Mouse (Mus musculus) kidney, embryonic 16.5 days (tissue): ENCODE measurements around the gene Tln2. TPM values are rescaled to one million over a fixed set of nuclear protein-coding genes. Genes with fewer than 3 reads are reported as not detected.
A peak's percentile ranks its signal among the peaks of the same experiment; 100 is the strongest.

Source experiments
- ATAC-seq: fragments of 200-750 bp; cut with Nextera tagmentation; 2 replicates; pipeline ENCODE4 v1.8.0; 2017; ENCODE audit warnings: moderate TSS enrichment; ENCODE audit not compliant: low FRiP score, low TSS enrichment
- H3K27ac ChIP-seq: fragments of 300-500 bp; sonication (generic); 2 replicates; pipeline ENCODE4 v1.5.1; 2014; ENCODE audit warnings: low read length
- H3K27me3 ChIP-seq: fragments of 300-500 bp; sonication (generic); 2 replicates; pipeline ENCODE4 v1.6.1; 2014; ENCODE audit warnings: low read length, control low read depth, mixed read lengths; ENCODE audit not compliant: insufficient read depth
- H3K36me3 ChIP-seq: fragments of 300-500 bp; sonication (generic); 2 replicates; pipeline ENCODE4 v1.6.1; 2014; ENCODE audit warnings: low read length, control low read depth, mixed read lengths; ENCODE audit not compliant: insufficient read depth
- H3K4me1 ChIP-seq: fragments of 300-500 bp; sonication (generic); 2 replicates; pipeline ENCODE4 v1.6.1; 2014; ENCODE audit warnings: low read length, control low read depth, mixed read lengths; ENCODE audit not compliant: insufficient read depth
- H3K4me2 ChIP-seq: fragments of 300-500 bp; sonication (generic); replicated peaks from 2 replicates; pipeline ENCODE4 v1.6.1; 2014; ENCODE audit warnings: low read depth, low read length
- H3K4me3 ChIP-seq: fragments of 300-500 bp; sonication (generic); 2 replicates; pipeline ENCODE4 v1.5.1; 2014; ENCODE audit warnings: mild to moderate bottlenecking, low read length
- H3K9ac ChIP-seq: fragments of 300-500 bp; sonication (generic); replicated peaks from 2 replicates; pipeline ENCODE4 v1.6.1; 2014; ENCODE audit warnings: low read length
- H3K9me3 ChIP-seq: fragments of 300-500 bp; sonication (generic); 2 replicates; pipeline ENCODE4 v1.6.1; 2016; ENCODE audit warnings: low read length, control low read depth
- WGBS: fragments of 180-500 bp; shearing (Covaris S2); extraction: QIAGEN DNeasy Blood & Tissue Kit; methylation state at CpG from one replicate; pipeline ENCODE4 v1.1.7; 2014; 5-methylcytosine and 5-hydroxymethylcytosine counted together
- polyA plus RNA-seq: library from polyadenylated mRNA; unstranded; fragments of >200 nt; fragmentation: Nextera tagmentation; extraction: Ambion mirVana; gene quantifications from 2 replicates; pipeline ENCODE4 v1.2.1, GENCODE M21; 2015

The Tln2 gene
- polyA plus RNA-seq, 1 experiment from 2014 or later = 19.1 TPM

DNA sequence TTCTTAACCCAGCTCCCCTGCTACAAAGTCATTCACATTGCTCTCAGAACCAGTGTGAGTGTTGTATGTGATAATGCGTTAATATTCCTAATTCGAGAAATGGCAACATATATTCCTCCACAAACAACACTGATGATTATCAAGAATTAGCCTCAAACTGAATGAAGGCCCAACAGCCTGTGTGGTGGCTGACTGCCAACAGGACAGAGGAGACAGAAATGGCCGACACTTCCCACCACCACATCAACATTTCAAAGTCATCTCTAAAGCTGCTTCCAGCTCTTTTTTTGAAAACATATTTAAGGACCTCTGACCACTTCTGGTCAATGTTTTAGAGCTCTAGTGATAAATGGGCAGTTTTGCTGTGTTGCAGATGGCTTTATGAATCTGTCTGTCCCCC, 161.7 kb downstream of the Tln2 start:
- Histone ChIP-seq H3K4me3 (no peak overlapping the region), H3K27me3 (no peaks in the 10 kb centered on the region), H3K36me3 (no peaks in the 10 kb centered on the region), H3K9ac (no peak overlapping the region), H3K9me3 (no peaks in the 10 kb centered on the region), H3K4me2 (no peak overlapping the region), H3K27ac (no peak overlapping the region), H3K4me1 (no peaks in the 10 kb centered on the region)
- no peak for ATAC-seq
- 73% methylated on average over 3 of the region's 3 CpGs for WGBS

DNA sequence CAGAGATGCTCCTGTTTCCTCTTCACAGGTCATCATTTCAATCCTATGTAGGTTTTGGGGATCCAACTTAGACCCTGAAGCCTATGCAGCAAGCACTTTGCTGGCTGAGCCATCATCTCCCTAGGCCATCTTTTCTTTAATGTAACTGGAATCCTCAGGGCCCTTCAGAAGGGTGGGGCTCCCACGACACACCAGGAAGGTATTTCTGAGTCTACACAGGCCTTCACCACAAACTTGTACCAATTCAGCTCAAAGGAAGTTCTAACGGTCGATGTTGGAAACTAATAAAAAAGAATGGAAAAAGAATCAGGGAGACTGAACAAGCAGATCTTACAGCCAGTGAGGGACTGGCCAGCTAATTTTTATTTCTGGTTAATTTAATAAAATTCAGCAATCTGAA, 163.1 kb downstream of the Tln2 start:
- Histone ChIP-seq H3K36me3 (no peaks in the 10 kb centered on the region), H3K27ac (no peak overlapping the region), H3K9me3 (no peaks in the 10 kb centered on the region), H3K4me3 (no peak overlapping the region), H3K4me2 (no peak overlapping the region), H3K27me3 (no peaks in the 10 kb centered on the region), H3K4me1 (no peaks in the 10 kb centered on the region), H3K9ac (no peak overlapping the region)
- WGBS = 95% methylated on average over 3 of the region's 3 CpGs
- ATAC-seq = no peak

DNA sequence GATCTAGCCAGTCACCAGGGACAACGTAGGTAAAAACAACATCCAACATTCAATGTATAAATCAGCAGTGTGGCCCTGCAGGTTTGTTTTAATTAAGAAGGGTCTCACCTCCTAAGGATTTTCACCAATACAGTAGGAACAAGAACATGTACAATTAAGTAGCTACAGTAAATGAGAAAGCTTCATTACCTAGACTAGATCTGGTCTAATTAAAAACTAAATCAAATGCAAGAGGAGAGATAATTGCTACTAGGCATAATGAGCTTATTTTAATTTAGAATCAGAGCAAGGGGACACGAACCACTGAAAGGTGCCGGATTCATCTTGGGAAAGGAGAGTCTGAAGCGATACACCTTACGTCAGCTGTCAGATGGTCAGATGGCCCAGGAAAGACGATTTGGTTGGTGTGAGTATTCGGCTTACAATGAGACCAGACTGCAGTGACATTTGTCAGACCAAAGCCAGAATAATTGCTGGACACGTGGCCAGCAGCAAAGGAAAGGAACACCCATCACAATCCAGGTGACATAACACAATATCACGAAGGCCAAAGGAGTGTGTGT, 175.4 kb downstream of the Tln2 start:
- WGBS = 74% methylated on average over 9 of the region's 9 CpGs
- H3K9me3 ChIP-seq = no peaks in the 10 kb centered on the region
- H3K4me2 ChIP-seq = no peak overlapping the region
- H3K4me3 ChIP-seq = no peak overlapping the region
- no peaks in the 10 kb centered on the region for H3K36me3 ChIP-seq
- H3K27me3 ChIP-seq = no peaks in the 10 kb centered on the region
- H3K4me1 ChIP-seq = peaks cover 4% of the 10 kb centered on the region; the same call in 1 of the 2 replicates
- H3K27ac ChIP-seq = no peak overlapping the region
- ATAC-seq = no peak
- H3K9ac ChIP-seq = no peak overlapping the region

- no peak for ATAC-seq
- peak overlapping the region; percentile 44; the same call in 1 of the 2 replicates for H3K27ac ChIP-seq
- WGBS = 26% methylated on average over 5 of the region's 5 CpGs
Observed at GRCm38 (mm10) chr9:67380095-67380494, 179.4 kb downstream of the Tln2 start.

GRCm38 (mm10) chr9:67378772-67379171, 180.7 kb downstream of the Tln2 start:
- H3K9me3 ChIP-seq = no peaks in the 10 kb centered on the region
- no peak overlapping the region for H3K4me2 ChIP-seq
- H3K4me1 ChIP-seq = peaks cover 4% of the 10 kb centered on the region; the same call in 1 of the 2 replicates
- H3K27ac ChIP-seq = no peak overlapping the region
- H3K27me3 ChIP-seq = no peaks in the 10 kb centered on the region
- no peaks in the 10 kb centered on the region for H3K36me3 ChIP-seq
- ATAC-seq = no peak
- no peak overlapping the region for H3K4me3 ChIP-seq
- no peak overlapping the region for H3K9ac ChIP-seq
- WGBS = 88% methylated on average over 5 of the region's 5 CpGs

More at GRCm38 (mm10) chr9:67380095-67380494, 179.4 kb downstream of the Tln2 start:
- no peaks in the 10 kb centered on the region for H3K9me3 ChIP-seq
- H3K36me3 ChIP-seq = no peaks in the 10 kb centered on the region
- no peak overlapping the region for H3K4me2 ChIP-seq
- H3K27me3 ChIP-seq = no peaks in the 10 kb centered on the region
- no peak overlapping the region for H3K4me3 ChIP-seq
- peaks cover 4% of the 10 kb centered on the region; the same call in 1 of the 2 replicates for H3K4me1 ChIP-seq
- no peak overlapping the region for H3K9ac ChIP-seq

- Histone ChIP-seq H3K4me2 (no peak overlapping the region), H3K27me3 (no peaks in the 10 kb centered on the region), H3K27ac (no peak overlapping the region), H3K4me1 (no peaks in the 10 kb centered on the region), H3K36me3 (no peaks in the 10 kb centered on the region), H3K9me3 (no peaks in the 10 kb centered on the region), H3K4me3 (no peak overlapping the region), H3K9ac (no peak overlapping the region)
- ATAC-seq = no peak
- WGBS = 92% methylated on average over 3 of the region's 3 CpGs
Observed at GRCm38 (mm10) chr9:67368078-67368477, 191.4 kb downstream of the Tln2 start.

GRCm38 (mm10) chr9:67362511-67362910, 197.0 kb downstream of the Tln2 start:
- Histone ChIP-seq H3K9ac (no peak overlapping the region), H3K27me3 (no peaks in the 10 kb centered on the region), H3K4me1 (no peaks in the 10 kb centered on the region), H3K4me2 (no peak overlapping the region), H3K27ac (no peak overlapping the region), H3K36me3 (peaks cover under 1% of the 10 kb centered on the region; the same call in 1 of the 2 replicates), H3K9me3 (peaks cover 1% of the 10 kb centered on the region), H3K4me3 (no peak overlapping the region)
- no peak for ATAC-seq
- WGBS = 85% methylated on average over 10 of the region's 10 CpGs

- H3K4me3 ChIP-seq = no peak overlapping the region
- peaks cover 5% of the 10 kb centered on the region; the same call in 1 of the 2 replicates for H3K36me3 ChIP-seq
- H3K9me3 ChIP-seq = peaks cover 6% of the 10 kb centered on the region
- no peak overlapping the region for H3K27ac ChIP-seq
- H3K9ac ChIP-seq = no peak overlapping the region
- H3K4me2 ChIP-seq = no peak overlapping the region
- no peaks in the 10 kb centered on the region for H3K4me1 ChIP-seq
- 87% methylated on average over 2 of the region's 2 CpGs for WGBS
- ATAC-seq = no peak
- no peaks in the 10 kb centered on the region for H3K27me3 ChIP-seq
Observed at GRCm38 (mm10) chr9:67362053-67362452, 197.4 kb downstream of the Tln2 start.

DNA sequence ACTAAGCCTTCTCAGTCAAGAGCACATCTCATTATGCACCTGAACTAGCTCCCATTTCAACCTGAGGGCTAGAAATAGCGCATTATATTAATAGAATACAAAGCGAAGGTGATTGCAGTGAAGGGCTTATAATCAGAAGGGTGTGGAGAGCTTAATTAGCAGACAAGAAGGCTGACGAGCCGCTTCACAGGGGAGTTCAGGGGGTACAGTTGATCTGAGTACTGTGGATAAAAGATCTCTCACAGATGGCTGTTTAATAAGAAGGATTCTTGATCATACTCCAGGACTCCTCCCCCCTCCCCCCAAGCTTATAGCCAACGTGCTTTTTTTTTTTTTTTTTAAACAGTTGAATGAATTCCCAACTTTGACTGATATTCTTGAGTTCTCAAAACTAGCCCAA, 198.0 kb downstream of the Tln2 start:
- WGBS = 81% methylated on average over 5 of the region's 5 CpGs
- H3K27ac ChIP-seq = no peak overlapping the region
- no peak for ATAC-seq
- H3K36me3 ChIP-seq = peaks cover 6% of the 10 kb centered on the region; the same call in 1 of the 2 replicates
- H3K9ac ChIP-seq = no peak overlapping the region
- no peaks in the 10 kb centered on the region for H3K4me1 ChIP-seq
- no peak overlapping the region for H3K4me3 ChIP-seq
- H3K9me3 ChIP-seq = peaks cover 7% of the 10 kb centered on the region
- H3K27me3 ChIP-seq = no peaks in the 10 kb centered on the region
- H3K4me2 ChIP-seq = no peak overlapping the region

GRCm38 (mm10) chr9:67354356-67354755, 205.1 kb downstream of the Tln2 start:
- no peaks in the 10 kb centered on the region for H3K27me3 ChIP-seq
- H3K36me3 ChIP-seq = peaks cover 6% of the 10 kb centered on the region; the same call in 1 of the 2 replicates
- no peak overlapping the region for H3K27ac ChIP-seq
- no peak for ATAC-seq
- no peak overlapping the region for H3K4me3 ChIP-seq
- H3K9me3 ChIP-seq = peaks cover 7% of the 10 kb centered on the region
- no peak overlapping the region for H3K4me2 ChIP-seq
- H3K4me1 ChIP-seq = no peaks in the 10 kb centered on the region
- 90% methylated on average over 14 of the region's 14 CpGs for WGBS
- no peak overlapping the region for H3K9ac ChIP-seq
